Mouse (Mus musculus) spleen, embryonic (tissue): ENCODE results near the gene Aff1.

ENCODE experiments used
- CTCF ChIA-PET: fragments of 350-600 bp; sonication (Branson Sonifier 250); formaldehyde crosslinking; loops from one replicate; lab custom pipeline; 2022; lab: Charles Lee

The Aff1 gene

DNA sequence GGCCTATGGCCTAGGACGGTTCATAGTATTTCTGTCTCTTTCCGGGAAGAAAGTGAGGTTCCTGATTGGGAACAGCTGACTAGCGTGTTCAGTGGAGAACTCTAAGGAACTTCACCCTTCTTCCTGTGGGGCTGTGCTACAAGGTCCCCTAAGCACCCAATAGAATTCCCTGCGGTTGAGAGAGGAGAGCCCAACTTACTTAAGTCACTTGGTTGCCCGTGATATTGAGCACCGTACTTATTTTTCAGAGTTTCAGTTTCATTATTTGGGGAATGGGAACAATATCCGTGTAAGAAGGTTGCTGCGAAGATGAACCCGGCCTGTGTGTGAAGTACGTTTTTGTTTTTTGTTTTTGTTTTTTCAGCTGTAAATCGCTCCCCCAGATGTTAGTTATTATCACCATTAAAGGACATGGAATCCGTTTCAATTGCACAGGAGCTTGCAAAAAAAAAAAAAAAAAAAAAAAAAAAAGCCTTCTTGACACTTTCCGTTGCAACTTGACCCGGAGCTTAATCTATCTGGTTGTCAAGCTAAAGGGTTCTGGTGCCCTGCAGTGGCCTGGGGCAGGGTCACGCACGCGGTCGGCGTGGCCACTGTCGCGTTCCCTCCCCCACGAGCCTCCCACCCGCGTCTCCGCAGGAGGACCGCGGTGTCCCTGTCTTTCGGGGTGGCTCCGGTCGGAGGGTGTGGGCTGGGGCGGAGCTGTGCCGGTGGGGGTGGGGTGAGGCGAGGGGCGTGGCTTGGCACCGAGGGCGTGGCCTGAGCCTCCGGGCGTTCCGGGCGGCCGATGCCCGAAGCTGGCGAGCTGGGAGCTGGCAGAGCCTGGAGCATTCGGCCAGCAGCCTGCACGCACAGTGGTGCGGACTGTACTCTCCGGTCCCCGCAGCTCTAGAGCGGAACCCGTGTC is at the start of gene Aff1:
Gene Aff1, plus strand, starts transcription at position 751 of the 907 bp plus-strand sequence.
- CTCF ChIA-PET, result interaction anchor here (0.6 to 1.7 kb wide), 7 partner anchors 9 to 127 kb away, joined by 3 to 8 read pairs (median 4); no protein-coding TSS in a partner anchor

DNA sequence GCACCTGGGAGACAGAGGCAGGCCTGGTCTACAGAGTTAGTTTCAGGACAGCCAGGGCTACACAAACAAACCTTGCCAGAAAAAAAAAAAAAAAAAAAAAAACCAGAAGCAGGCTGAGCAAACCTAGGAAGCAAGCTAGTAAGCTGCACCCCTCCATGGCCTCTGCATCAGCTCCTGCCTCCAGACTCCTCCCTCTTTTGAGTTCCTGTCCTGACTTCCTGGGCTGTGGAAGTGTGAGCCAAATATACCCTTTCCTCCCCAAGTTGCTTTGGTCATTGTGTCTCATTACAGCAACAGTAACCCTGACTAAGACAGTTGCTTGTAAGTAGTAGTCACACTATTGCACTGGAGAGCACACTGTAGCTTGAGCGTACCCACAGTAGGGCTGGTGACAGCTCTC is 48.0 kb upstream of the Aff1 start:
- CTCF ChIA-PET, result no interaction called here

DNA sequence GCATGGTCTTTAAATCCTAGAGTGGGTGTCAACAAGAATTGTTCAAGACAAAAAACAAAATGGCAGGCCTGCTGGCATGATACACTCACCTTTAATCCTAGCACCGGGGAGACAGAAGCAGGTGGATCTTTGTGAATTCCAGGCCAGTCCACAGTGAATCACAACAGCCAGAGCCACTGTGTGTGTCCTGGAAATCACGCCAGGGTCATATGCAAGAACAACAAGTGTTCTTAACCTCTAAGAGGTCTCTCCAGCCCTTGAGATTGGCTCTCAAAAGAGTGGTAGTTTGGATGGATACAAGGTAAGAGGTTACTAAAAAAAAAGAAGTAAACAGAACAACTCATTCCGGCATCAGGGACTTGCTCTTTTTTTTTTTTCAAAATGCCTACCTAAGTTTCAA is 44.9 kb upstream of the Aff1 start:
- CTCF ChIA-PET, result no interaction called here

DNA sequence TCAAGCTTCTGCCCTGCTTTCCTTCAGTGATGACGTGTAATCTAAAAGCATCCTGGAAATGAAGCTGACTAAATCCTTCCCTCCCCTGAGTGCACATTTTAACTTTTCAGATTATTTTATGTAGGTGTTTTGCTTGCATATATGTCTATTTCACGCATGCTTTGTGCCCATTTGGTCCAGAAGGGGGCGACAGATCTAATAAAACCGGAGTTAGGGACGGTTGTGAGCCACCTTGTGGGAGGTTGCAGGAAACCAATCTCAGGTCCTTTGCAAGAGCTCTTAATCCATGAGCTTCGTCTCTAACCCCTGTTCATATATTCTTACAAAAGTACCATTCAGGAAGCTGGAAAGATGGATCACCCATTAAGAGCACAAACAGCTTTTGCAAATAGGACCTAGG is 37.9 kb upstream of the Aff1 start:
- CTCF ChIA-PET, result no interaction called here

DNA sequence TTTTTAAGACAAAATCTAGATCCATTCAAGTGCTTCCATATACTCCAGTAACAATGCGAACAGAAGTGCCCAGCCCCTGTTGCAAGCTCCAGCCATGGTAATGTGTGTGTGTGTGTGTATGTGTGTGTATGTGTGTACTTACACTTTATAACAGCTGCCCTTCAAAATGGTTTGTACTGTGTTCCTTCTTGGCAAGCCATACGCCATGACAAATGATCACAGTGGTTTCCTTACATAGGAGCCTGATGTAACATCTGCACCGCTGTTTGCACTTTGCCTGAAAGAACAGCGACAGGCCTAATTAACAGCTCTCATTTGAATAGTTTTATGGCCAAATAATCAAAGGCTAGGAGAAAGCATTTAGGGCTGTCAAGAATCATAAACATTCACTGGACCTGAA is 37.4 kb upstream of the Aff1 start:
- CTCF ChIA-PET, result interaction anchor here (0.6 kb wide), 1 partner anchor 1439 kb away, joined by 5 read pairs; no protein-coding TSS in a partner anchor

DNA sequence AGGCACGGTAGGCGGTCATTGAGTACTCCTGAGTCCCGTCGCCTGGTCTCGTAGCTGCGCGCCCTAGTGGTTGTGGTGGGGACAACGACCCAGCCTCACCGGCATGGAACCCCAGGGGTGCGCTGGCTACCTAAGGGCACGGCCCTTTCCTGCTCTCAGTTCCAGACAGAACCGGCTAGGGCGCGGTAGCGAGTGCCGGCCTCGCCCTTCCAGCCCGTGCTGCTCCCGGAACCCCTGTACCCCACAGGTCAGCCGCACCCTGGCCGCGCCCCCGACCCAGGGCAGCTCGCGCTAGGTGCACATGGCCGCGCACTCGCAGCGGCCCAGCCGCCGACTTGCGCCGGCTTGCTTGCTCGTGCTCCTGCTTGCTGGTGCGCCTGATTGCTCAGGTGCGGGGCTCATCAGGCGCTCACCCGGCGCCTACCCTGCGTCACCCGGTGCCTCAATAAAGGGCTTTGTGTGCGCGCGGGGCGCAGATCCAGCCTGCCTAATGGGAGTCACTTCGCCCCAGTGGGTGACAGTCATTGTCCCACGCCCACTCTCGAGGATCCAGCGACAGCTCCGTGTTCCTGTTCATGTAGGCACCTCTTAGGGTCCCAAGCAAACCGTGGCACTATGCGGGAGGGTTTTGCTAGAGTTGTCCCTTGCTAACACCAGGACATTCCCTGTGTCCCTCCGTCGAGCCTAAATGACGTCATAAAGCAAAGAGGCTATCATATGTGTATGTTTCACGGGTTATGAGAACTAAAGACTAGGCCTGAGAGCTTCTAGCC is 36.6 kb upstream of the Aff1 start, which contains the start of gene 1700016H13Rik:
Gene 1700016H13Rik, minus strand, starts transcription at position 665 of the 773 bp plus-strand sequence.
- CTCF ChIA-PET, result interaction anchor here (0.6 kb wide), 1 partner anchor 1440 kb away, joined by 5 read pairs; no protein-coding TSS in a partner anchor

DNA sequence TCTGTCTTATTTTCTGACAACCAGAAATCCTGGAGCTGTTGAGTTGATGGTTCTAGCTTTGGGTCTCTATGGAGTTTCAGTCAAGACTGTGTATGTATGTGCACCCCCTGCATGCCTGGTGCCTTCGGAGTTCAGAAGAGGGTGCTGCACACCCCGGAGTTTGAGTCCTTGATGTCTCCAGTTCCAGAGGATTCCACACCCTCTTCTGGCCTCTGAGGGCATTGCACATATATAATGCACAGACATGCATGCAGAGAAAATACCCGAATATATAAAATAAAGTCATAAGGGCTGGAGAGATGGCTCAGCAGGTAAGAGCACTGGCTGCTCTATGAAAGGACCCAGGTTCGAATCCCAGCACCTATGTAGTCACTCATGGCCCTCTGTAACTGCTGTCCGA is 33.3 kb upstream of the Aff1 start:
- CTCF ChIA-PET, result interaction anchor here (0.6 kb wide), 2 partner anchors 30 to 68 kb away, joined by 3 read pairs; no protein-coding TSS in a partner anchor

DNA sequence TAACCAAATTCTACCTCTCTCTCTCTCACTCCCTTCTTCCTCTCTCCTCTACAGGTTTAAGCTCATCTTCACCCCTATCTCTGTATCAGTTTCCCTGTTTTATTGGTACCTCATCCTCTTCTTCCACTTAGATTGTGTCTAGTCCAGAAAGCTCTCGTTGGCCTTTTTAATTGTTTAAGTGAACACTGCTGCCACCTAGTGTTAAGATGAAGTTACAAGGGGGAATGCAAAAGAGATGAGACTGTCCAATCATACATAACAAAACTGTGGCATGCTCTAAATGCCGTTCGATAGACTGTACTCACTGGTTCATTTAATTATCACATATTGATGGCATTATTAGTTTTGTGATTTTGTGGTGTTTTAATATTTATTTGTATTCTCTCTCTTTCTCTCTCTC is 32.6 kb upstream of the Aff1 start:
- CTCF ChIA-PET, result interaction anchor here (0.6 kb wide), 1 partner anchor 67 kb away, joined by 3 read pairs; no protein-coding TSS in a partner anchor

DNA sequence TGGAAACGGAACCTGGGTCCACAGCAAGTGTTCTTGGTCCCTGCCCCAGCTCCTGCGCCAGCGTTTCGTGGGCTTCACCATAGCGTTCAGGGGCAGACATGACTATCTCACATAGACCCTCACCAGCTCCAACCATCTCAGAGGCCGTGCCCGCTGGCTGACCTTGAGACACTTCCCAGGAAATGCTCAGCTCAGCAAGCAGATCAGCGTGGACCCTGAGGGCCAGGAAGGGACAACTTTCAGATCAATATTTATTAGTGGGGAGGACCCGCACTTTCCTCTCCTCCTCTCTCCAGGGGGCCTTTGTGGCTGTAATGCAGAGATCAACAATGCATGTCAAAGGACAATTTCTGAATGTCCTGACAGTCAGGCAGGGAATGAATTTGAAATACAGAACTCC is 27.2 kb upstream of the Aff1 start:
- CTCF ChIA-PET, result no interaction called here

DNA sequence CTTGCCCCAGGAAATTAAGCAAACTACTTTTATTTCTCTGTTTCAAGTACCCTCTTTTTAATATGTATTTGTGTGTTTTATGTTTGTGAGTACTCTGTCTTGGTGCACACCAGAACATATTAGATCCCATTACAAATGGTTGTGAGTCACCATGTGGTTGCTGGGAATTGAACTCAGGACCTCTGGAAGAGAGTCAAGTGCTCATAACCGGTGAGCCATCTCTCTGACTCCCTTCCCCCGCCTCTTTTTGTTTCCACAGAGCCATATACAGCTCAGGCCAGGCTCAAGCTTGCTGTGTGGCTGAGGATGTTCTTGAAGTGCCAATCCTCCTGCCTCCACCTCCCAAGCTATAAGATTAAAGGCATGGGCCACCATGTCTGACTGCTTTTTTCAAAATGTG is 26.3 kb upstream of the Aff1 start:
- CTCF ChIA-PET, result no interaction called here

DNA sequence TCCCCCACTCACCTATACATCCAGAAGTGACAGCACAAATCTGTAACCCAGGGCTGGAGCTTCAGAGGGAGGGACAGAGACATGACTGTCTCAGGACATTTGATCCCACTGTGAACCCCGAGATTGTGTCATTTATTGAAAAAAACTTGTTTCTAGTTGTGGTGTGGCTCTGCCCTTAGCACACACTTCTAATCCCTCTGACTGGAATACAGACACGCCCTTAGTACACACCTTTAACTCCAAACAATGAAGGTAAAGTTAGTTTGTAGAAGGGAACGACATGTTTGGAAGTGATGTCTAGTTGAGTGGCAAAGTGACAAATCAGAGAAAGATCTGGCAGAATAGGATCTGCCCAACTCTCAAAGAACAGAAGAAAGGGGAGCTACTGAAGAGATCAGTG is 20.3 kb upstream of the Aff1 start:
- CTCF ChIA-PET, result no interaction called here

DNA sequence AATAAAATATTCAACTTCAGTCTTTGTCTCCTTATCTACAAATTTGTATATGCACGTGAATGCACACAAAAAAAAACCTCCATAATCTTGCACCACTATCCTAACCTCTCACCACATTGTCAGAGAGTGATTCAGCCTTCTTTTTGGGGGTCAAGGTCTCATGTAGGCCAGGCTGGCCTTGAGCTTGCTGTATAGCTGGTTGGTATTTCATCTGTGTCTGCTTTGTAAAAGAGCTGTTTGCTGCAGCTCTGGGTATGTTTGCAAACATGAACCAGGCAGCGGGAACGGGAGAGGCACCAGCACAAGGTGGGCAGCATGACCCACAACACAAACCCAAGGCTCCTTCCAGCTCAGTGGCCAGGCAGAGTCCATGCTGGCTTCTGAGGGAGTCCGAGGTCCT is 18.6 kb upstream of the Aff1 start:
- CTCF ChIA-PET, result interaction anchor here (0.6 kb wide), 1 partner anchor 125 kb away, joined by 3 read pairs; no protein-coding TSS in a partner anchor

DNA sequence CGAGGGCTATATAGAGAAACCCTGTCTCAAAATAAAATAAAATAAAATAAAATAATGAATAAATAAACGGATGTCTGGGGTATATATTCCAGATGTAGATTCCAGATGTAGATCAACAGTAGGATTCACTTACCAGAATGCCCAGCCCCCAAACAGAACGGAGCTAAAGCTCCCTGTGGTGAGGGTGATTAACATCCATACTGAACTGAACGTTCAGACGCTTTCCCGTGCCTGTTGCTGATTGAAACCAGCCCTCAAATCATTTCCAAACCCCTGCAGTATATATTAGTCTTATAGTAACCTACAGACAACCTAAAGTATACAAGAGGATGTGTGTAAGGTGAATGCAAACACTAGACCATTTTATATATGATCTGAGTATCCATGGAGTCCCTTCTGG is 17.7 kb upstream of the Aff1 start:
- CTCF ChIA-PET, result no interaction called here

DNA sequence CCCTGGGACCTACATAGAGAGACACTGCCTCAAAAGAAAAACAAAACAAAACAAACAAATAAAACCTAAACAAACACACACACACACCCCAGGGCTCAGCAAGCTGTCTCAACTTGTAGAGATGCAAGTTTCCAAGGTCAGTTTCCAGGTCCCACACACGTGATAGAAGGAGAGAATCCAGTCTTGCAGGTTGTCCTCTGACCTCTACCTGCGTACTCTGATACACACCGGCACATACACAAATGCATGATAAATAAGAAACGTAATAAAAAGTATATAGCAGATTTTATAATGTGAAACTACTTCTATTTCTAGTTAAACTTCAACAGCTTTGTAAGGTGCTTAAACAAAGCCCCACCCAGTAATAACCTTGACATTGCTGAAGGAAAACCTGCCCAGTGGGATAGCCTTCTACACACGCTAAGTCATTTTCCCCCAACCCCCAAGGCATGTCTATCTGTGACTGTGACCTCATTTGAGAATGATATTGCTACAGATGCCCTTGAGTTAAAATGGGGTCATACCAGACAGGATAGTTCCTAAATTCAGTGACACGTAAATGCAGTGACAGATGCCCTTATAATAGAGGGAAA is 15.8 kb upstream of the Aff1 start:
- CTCF ChIA-PET, result no interaction called here

DNA sequence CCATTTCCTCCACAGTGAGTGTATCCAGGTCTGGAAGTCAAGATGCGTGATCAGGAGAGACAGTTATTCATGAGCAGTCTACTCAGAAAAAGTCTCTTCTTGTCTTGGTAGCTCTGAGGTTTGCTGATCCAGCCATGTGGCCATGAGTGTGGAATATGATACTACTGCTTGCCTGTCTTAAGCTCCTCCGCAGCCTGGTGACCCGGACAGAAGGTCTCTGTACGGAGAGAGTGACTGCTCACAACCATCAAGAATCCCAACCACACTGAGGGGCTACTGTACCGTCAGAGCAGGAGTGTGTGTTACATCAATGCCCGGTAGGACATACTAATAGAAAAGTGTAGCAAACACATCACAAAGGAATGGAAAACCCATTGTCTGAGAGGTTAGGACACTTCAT is 14.3 kb upstream of the Aff1 start:
- CTCF ChIA-PET, result no interaction called here

DNA sequence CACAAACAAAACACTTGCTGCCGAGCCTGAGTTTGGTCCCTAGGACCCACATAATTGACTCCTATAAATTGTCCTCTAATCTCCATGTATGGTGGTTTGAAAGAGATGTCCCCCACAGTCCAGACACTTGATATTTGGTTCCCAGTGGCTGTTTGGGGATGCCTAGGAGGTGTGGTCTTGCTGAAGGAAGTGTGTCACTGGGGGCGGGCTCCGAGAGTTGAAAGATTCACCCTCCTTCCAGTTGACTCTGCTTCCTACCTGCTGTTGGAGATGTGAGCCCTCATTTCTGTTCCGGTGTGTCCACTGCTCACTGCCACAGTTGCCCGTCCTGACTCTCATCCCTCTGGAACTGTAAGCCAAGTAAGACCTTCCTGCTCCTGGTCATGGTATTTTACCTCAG is 13.2 kb upstream of the Aff1 start:
- CTCF ChIA-PET, result no interaction called here

DNA sequence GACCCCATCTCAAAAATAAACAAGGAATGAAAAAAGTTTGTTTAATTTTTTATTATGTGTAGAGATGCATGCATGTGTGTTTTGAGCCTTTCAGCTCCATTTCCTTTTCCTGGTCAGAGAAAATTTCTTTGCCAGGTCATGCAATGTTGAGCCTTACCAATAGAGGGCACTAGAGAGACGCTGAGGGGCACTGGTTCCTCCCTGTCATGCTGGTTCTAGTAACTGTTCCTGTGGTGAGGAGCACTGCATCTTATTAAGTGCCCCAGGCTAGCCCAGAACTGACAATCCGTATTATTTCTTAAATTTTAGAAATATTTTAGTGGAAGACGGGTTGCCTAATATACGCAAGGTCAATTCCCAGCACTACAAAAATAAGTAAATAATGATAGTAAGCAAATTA is 11.8 kb upstream of the Aff1 start:
- CTCF ChIA-PET, result interaction anchor here (0.7 to 1.4 kb wide), 2 partner anchors 137 to 147 kb away, joined by 4 to 5 read pairs; no protein-coding TSS in a partner anchor

DNA sequence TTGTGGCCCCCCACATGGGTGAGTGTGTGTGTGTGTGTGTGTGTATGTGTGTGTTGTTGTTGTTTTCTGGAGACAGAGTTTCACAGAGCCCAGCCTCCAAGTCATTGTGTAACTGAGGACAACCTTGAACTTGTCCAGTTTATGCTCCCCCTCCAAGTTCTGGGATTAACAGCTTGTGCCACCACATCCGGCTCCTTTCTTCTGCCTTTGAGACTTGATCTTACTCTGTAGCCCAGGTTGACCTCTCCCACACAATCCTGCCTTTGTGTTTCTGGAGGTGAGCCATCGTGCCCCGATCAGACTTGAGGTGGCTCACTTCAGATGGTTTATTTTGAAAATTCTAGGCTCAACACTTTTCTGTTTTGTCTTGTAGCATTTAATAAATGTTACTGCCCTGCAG is 10.3 kb upstream of the Aff1 start:
- CTCF ChIA-PET, result interaction anchor here (1.0 kb wide), 1 partner anchor 19 kb away, joined by 5 read pairs; no protein-coding TSS in a partner anchor

DNA sequence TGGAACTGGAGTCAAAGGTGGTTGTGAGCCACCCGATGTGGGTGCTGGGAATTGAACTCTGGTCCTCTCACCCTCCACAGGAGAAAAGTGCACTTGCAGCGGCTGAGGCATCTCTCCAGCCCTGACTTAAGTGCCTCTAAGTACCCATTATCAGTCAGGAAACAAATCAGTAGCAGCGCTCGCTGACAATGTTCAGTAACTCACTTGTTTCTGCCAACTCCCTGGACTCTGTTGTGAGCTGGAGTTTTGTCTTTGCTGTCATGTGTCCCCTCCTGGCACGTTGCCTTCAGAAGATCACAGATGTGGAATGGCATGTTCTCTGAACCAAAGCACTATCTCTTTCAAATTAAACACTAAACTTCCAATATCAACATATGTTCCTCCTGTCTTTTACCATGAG is 2.5 kb upstream of the Aff1 start:
- CTCF ChIA-PET, result no interaction called here

DNA sequence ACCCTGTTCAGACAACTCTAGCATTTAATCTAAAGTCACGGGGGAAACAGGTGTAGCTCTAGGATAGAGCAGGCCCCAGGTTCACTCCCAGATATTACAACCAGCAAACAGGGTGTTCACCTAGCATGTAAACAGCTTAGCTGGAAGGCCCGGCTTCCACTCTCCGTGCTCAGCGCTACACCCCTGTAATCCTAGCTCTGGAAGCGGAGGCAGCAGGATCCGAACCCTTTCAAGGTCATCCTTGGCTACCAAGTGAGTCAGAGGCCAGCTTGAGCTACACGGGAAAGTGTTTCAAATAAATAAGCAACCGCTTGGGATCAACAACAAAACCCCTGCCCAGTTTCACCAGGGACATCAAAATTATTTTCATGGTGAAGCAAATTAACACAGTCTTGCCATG is 2.0 kb upstream of the Aff1 start:
- CTCF ChIA-PET, result interaction anchor here (0.6 kb wide), 1 partner anchor 520 kb away, joined by 4 read pairs; no protein-coding TSS in a partner anchor

DNA sequence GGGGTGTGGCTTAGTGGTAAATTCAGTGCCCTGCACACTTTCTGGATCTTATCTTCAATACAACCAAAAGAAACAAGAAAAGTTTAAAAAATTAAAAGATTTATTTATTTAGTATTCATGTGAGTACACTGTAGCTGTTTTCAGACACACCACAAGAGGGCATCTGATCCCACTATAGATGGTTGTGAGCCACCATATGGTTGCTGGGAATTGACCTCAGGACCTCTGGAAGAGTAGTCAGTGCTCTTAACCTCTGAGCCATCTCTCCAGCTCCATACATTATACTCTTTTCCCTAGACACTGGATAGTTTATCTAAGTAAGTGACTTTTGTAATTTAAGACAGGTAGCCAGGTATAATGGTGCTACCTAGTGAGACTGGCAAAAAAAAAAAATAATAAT is 1.0 kb upstream of the Aff1 start:
- CTCF ChIA-PET, result interaction anchor here (0.6 to 1.7 kb wide), 4 partner anchors 10 to 519 kb away, joined by 4 to 5 read pairs (median 4); no protein-coding TSS in a partner anchor
